Mouse (Mus musculus) cerebellum, adult 2 months (tissue): Measurements from ENCODE around the gene Arpc2.

Source experiments
- CTCF ChIP-seq: fragments of 200-500 bp; IDR thresholded peaks from 2 replicates; pipeline ENCODE4 v1.5.1; 2011; ENCODE audit warnings: low read depth, mild to moderate bottlenecking, control low read depth, low read length, moderate library complexity, borderline replicate concordance; ENCODE audit not compliant: insufficient read depth
- POLR2A ChIP-seq: fragments of 200-500 bp; IDR thresholded peaks from 2 replicates; pipeline ENCODE4 v1.6.1; 2011; ENCODE audit warnings: low read length, control low read depth, borderline replicate concordance; ENCODE audit not compliant: insufficient read depth

DNA sequence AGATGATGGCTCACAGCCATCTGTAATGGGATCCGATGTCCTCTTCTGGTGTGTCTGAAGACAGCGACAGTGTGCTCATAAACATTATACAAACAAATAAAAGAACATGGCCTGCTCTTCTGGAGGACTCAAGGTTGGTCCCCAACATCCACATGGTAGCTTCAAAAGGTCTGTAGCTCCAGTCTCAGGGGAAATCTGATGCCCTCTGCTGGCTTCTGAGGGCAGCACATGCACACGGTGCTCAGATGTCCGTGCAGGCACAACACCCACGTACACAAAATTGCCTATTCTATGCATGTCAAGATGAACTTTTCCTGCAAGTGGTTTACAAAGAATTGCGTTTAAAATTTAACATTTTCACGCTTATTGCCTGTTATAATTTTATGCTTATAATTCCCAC is 39.9 kb upstream of the Arpc2 start:
- TF ChIP-seq POLR2A = no peak
- TF ChIP-seq CTCF = peak; percentile 33; the same call in 1 of the 2 replicates
